Mouse (Mus musculus): ENCODE results near the gene Spata2. TPM values are rescaled to one million over a fixed set of nuclear protein-coding genes. Genes with fewer than 3 reads are reported as not detected.
A peak's percentile ranks its signal among the peaks of the same experiment; 100 is the strongest.

Gene Spata2
- polyA plus RNA-seq (2016; fragmentation: Nextera tagmentation; extraction: Ambion mirVana): 24.2 and 25.7 TPM in 2 replicates

DNA sequence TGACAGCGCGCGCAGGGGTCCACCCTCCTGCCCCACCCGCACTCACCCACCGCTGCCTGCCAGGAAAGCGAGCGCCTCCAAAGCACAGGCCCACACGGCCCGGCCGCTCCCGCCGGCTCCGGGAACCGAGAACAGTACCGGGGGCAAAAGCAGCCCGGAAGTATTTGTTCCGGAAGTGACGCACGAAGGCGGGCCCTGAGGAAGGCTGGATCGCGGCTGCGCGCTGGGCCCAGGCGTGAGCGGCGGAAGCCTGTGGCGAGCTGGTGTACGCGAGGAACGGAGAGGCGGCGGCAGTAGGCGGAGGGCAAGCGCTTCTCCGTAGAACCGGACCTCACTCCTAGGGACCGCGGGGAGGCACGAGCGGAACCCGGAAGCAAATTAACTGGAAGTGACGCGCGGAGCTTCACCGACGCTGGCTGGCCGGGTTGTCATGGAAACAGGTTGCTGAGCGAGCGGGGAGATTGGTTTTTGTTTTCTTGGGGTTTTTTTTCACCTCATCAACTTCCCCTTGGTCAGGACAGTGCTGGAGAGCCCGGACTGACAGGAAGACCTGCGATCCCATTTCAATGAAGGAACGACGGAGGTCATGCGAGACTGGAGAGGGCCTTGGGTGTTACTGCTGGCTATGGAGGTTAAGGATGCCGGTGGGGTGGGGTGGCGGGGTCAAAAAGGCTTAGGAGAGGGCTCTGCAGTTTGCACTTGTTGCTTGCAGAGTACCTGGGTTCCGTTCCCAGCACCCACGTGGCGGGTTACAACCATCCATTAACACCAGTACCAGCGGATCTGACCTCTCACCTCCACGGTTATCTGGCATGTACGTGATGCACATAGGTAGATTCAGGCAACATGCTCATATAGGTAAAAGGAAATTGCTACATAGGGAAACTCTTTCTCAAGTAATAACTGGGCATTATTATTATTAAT, at the start of gene Spata2:
TSS of gene Spata2 (minus strand) at position 175 of the 924 bp plus-strand sequence.
- H3K4me3 ChIP-seq: peak within 1 kb of the TSS; percentile 100
- H3K9ac ChIP-seq: peak within 1 kb of the TSS; percentile 98
- peaks cover 22% of the 10 kb centered on the region for H3K4me1 ChIP-seq
- 2% methylated on average over 63 of the region's 63 CpGs for WGBS
- H3K9me3 ChIP-seq: no peaks in the 10 kb centered on the region
- peak; percentile 81 for ATAC-seq (ENCODE audit: low FRiP score, low read depth)
- peak within 1 kb of the TSS; percentile 80 for H3K4me2 ChIP-seq (replicated peaks)
- H3K27ac ChIP-seq: peak within 1 kb of the TSS; percentile 95
- 0 out of 2 replicates have a peak, but pooled peaks cover 4% of the 10 kb centered on the region for H3K36me3 ChIP-seq
- no peaks in the 10 kb centered on the region for H3K27me3 ChIP-seq (replicated peaks)

DNA sequence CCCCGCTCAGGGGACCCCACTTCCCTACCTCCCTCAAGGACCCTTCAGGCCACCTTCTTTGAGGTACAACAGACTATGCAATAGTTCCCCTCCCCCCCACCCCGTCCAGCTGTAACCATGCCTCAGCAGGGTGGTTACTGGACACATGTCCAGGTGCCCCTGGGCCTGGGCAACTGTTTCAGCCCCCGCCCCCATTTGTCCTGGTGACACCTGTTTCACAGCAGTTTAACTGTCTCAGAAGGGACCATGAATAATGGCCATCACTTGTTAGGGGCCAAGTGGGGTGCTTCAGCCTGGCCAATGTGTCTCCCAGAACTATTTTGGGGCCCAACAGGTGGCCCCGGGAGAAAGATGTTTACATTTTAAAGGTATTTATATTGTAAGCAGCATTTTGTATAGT, 49.7 kb upstream of the Spata2 start:
- 69% methylated on average over 4 of the region's 4 CpGs for WGBS

DNA sequence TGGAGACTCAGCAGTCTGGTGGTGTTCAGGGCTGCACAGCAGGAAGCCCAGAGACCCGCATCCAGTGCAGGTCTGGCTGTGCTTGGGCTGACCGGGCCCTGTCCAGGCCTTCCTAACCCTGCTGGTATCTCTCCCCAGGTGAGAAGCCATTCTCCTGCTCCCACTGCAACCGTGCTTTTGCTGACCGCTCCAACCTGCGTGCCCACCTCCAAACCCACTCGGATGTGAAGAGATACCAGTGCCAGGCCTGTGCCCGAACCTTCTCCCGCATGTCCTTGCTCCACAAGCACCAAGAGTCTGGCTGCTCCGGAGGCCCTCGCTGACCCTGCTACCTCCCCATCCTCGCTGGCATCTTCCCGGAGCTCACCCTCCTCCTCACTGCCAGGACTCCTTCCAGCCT, 49.1 kb upstream of the Spata2 start:
- ATAC-seq (ENCODE audit: low FRiP score, low read depth): no peak
- Histone ChIP-seq H3K9me3 (no peaks in the 10 kb centered on the region), H3K36me3 (no peaks in the 10 kb centered on the region), H3K27ac (no peak overlapping the region), H3K4me2 (replicated peaks) (peak overlapping the region; percentile 87), H3K4me1 (peaks cover 61% of the 10 kb centered on the region), H3K4me3 (0 out of 2 replicates have a peak overlapping the region, but pooled peaks have one; percentile 0), H3K9ac (no peak overlapping the region), H3K27me3 (replicated peaks) (peaks cover 26% of the 10 kb centered on the region)
- WGBS: 78% methylated on average over 12 of the region's 12 CpGs

More for the DNA sequence above, 49.7 kb upstream of the Spata2 start:
- no peak overlapping the region for H3K9ac ChIP-seq
- no peaks in the 10 kb centered on the region for H3K36me3 ChIP-seq
- H3K4me3 ChIP-seq: no peak overlapping the region; the same call in 1 of the 2 replicates
- H3K4me1 ChIP-seq: peaks cover 58% of the 10 kb centered on the region
- ATAC-seq (ENCODE audit: low FRiP score, low read depth): no peak
- H3K27ac ChIP-seq: no peak overlapping the region
- H3K27me3 ChIP-seq (replicated peaks): peaks cover 20% of the 10 kb centered on the region
- no peaks in the 10 kb centered on the region for H3K9me3 ChIP-seq
- peak overlapping the region; percentile 87 for H3K4me2 ChIP-seq (replicated peaks)

DNA sequence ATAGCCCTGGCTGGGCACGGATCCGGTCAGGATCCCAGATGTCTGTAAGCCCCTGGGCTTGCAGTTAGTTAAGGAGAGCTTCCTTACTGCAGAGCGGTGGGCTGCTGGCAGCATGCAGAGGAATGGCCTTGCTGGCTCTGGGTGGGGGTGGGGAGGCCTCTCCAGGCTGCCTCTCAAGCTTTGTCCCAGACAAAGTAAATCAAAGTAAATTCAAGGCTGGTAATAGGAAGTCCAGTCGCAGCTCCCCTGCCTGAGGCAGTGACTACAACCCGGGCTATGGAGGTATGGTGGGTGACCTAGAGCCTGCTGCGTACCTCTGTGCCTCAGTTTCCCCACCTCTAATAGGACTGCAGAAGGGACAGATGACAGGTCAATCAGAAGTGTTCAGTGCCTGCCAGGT, 48.6 kb upstream of the Spata2 start:
- 10% methylated on average over 6 of the region's 6 CpGs for WGBS
- H3K9ac ChIP-seq: no peak overlapping the region
- peaks cover 61% of the 10 kb centered on the region for H3K4me1 ChIP-seq
- H3K27ac ChIP-seq: no peak overlapping the region
- peak overlapping the region; percentile 87 for H3K4me2 ChIP-seq (replicated peaks)
- no peak for ATAC-seq (ENCODE audit: low FRiP score, low read depth)
- no peaks in the 10 kb centered on the region for H3K36me3 ChIP-seq
- H3K4me3 ChIP-seq: peak overlapping the region; percentile 34; the same call in 1 of the 2 replicates
- H3K27me3 ChIP-seq (replicated peaks): peaks cover 31% of the 10 kb centered on the region
- no peaks in the 10 kb centered on the region for H3K9me3 ChIP-seq

DNA sequence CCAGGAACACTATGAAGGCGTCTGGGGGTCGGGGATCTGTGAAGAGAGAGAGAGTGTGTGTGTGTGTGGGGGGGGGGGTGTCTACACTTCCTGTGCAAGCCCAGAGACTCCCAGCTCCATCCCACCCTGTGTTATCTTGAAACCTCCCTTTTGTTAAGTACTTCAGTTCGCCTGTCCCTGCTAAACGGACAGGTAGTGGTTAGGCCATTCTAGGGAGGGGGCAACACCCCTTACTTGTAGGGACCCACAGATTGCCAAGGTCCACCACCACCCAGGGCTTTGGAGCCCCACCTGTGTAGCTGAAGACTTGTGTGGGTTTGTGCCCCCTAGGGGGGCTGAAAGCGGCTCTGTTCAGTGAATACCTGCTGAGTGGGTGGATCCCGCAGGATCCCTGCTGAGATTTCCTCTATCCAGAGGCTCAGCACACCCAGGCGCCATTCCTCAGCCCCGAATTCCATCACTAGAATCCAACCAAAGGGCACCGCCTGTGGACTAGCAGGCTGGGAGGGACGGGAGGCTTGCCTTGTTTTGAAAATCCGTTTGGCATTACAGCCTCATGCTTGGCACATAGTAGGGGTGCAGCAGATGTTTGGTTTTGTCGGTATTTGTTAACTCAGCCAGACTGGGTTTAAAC, 47.9 kb upstream of the Spata2 start:
- Histone ChIP-seq H3K36me3 (no peaks in the 10 kb centered on the region), H3K4me2 (replicated peaks) (peak overlapping the region; percentile 87), H3K4me1 (peaks cover 61% of the 10 kb centered on the region), H3K27me3 (replicated peaks) (peaks cover 38% of the 10 kb centered on the region), H3K9me3 (no peaks in the 10 kb centered on the region), H3K9ac (peak overlapping the region; percentile 48), H3K4me3 (peak overlapping the region; percentile 34), H3K27ac (no peak overlapping the region)
- no peak; the same call in 1 of the 2 replicates for ATAC-seq (ENCODE audit: low FRiP score, low read depth)
- WGBS: 9% methylated on average over 12 of the region's 12 CpGs

DNA sequence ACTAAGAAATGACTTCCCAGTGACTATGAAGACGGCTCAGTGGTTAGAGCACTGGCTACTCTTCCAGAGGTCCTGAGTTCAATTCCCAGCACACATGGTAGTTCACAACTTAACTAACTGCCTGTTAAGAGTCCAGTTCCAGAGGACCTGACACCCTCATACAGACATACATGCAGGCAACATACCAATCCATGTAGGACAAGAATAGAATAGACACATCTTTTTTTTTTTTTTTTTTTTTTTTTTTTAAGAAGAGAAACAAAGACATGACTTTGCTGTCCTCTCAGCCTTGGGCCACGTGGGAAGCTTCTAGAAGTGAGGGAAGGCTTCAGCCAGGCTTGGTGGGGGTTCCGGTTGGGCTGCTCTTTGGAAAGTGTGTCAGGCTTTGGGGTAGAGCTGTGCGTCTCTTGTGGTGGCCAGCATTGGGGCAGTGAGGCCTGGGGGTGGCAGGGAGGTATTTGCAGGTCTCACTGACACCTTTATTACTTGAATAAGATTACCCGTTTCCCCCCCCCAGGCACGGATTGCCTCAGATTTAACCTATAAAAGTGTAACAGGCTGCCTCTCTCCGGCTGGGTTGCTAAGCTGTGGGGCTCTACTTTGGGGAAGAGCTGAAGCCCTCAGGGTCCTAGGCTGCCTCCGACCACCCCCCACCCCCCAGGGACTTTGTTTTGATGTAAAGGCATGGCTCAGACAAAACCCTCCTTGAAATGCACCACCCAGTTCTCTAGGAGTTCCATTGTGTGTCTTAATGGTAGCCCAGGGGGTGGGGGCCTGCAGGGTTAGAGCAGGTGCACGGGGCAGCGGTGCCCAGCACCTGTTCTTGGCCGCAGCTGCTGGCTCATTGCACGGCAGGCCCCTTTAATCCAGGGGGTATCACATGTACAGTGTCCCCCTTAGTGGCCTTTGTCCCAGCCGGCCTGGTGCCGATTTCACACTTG, 47.1 kb upstream of the Spata2 start:
- 14% methylated on average over 14 of the region's 14 CpGs for WGBS
- H3K27ac ChIP-seq: no peak overlapping the region
- peak overlapping the region; percentile 50 for H3K4me3 ChIP-seq
- H3K9ac ChIP-seq: peak overlapping the region; percentile 48; the same call in 1 of the 2 replicates
- peaks cover 61% of the 10 kb centered on the region for H3K4me1 ChIP-seq
- no peaks in the 10 kb centered on the region for H3K36me3 ChIP-seq
- H3K4me2 ChIP-seq (replicated peaks): peak overlapping the region; percentile 87
- peaks cover 40% of the 10 kb centered on the region for H3K27me3 ChIP-seq (replicated peaks)
- peak; percentile 27 for ATAC-seq (ENCODE audit: low FRiP score, low read depth)
- no peaks in the 10 kb centered on the region for H3K9me3 ChIP-seq

DNA sequence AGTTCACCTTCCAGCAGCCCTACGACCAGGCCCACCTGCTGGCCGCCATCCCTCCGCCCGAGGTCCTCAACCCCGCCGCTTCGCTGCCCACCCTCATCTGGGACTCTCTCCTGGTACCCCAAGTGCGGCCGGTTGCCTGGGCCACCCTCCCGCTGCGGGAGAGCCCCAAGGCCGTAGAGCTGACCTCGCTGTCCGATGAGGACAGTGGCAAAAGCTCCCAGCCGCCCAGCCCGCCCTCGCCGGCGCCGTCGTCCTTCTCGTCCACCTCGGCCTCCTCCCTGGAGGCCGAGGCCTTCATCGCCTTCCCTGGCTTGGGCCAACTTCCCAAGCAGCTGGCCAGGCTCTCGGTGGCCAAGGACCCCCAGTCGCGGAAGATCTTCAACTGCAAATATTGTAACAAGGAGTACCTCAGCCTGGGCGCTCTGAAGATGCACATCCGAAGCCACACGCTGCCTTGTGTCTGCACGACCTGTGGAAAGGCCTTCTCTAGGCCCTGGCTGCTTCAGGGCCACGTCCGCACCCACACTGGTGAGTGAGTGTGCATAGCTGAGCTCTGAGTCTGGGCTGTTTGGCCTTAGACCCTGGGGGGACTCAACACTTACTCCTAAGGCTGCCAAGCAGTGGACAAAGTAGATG, 46.1 kb upstream of the Spata2 start:
- no peak for ATAC-seq (ENCODE audit: low FRiP score, low read depth)
- Histone ChIP-seq H3K27ac (no peak overlapping the region), H3K27me3 (replicated peaks) (peaks cover 40% of the 10 kb centered on the region), H3K4me2 (replicated peaks) (peak overlapping the region; percentile 87), H3K9ac (peak overlapping the region; percentile 51), H3K9me3 (no peaks in the 10 kb centered on the region), H3K36me3 (no peaks in the 10 kb centered on the region), H3K4me3 (peak overlapping the region; percentile 50), H3K4me1 (peaks cover 54% of the 10 kb centered on the region)
- 30% methylated on average over 32 of the region's 34 CpGs for WGBS

DNA sequence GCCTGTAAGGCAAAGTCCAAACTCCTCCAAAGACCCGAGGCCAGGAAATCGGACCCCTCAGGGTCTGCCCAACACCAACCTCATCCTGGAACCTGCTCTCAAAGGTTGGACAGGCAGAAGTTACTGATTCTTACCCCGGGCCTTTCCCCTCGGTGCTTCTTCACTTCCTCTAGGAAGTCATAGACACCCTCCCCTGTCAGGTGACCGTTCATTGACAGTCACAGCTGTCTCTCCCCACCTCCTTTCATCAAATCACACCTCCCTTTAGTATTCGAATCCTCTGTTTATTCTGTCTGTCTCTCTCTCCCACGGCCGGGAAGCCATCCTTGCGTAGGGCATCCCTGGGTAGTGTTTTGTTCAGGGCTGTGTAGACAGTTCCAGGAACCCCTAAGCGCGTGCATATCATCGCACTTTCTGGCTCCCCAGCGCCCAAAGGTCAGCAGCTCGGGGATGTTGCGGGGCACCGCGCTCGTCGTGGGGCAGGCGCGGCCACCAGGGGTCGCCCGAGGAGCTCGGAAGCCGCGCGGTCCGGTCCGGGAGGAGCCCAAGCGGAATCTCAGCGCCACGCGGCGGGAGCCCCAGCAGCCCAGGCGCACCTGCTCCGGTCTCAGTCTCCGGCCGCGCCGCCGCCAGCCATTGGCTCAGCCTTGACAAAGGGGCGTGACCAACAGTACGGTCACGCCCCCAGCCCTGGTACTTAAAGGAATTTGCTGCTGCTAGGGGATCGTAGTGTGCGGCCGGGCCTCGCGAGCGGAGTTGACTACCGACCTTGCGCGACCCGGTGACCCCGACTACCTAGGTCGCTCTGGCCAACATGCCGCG, 45.0 kb upstream of the Spata2 start, which contains the start of gene Snai1:
TSS of gene Snai1 (plus strand) at position 720 of the 822 bp plus-strand sequence.
- H3K36me3 ChIP-seq: no peaks in the 10 kb centered on the region
- peak within 1 kb of the TSS; percentile 51 for H3K9ac ChIP-seq
- ATAC-seq (ENCODE audit: low FRiP score, low read depth): peak; percentile 88
- H3K4me3 ChIP-seq: peak within 1 kb of the TSS; percentile 50
- H3K9me3 ChIP-seq: no peaks in the 10 kb centered on the region
- H3K4me1 ChIP-seq: peaks cover 43% of the 10 kb centered on the region
- 1% methylated on average over 58 of the region's 58 CpGs for WGBS
- H3K27me3 ChIP-seq (replicated peaks): peaks cover 40% of the 10 kb centered on the region
- peak within 1 kb of the TSS; percentile 87 for H3K4me2 ChIP-seq (replicated peaks)
- H3K27ac ChIP-seq: no peak within 1 kb of the TSS

DNA sequence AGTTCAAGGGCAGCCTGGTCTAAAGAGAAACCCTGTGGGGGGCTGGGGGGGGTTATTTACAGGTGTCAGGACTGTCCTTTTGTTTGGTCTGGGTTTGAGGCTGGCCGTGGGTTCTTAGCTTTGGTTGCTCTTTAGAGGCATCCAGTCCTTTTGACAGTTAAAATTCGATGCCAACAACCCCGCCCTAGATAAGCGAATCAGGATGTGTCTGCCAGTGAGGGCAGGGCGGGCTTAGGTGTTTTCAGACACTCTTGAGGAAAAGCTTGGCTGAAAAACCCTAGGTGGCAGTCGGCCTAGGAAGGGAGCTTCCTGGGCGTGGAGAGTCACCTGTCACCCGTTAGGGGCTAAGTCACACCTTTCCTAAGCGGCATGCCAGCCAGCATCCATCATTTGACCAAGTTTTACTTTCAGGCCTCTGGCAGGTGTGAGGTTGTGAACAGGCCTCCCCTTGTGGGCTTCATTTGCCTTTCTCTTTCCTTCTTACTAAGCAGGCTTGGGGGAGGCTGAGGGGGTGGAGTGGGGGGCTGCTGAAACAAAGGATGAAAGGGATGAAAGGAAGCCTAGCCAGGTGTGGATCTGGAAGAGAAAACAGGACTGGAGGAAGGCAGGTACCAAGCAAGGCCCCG, 43.7 kb upstream of the Spata2 start:
- peaks cover 40% of the 10 kb centered on the region for H3K27me3 ChIP-seq (replicated peaks)
- no peak overlapping the region for H3K4me3 ChIP-seq
- H3K27ac ChIP-seq: no peak overlapping the region
- H3K36me3 ChIP-seq: no peaks in the 10 kb centered on the region
- no peaks in the 10 kb centered on the region for H3K9me3 ChIP-seq
- H3K9ac ChIP-seq: no peak overlapping the region
- ATAC-seq (ENCODE audit: low FRiP score, low read depth): no peak
- 48% methylated on average over 10 of the region's 10 CpGs for WGBS
- H3K4me1 ChIP-seq: peaks cover 33% of the 10 kb centered on the region
- no peak overlapping the region for H3K4me2 ChIP-seq (replicated peaks)

DNA sequence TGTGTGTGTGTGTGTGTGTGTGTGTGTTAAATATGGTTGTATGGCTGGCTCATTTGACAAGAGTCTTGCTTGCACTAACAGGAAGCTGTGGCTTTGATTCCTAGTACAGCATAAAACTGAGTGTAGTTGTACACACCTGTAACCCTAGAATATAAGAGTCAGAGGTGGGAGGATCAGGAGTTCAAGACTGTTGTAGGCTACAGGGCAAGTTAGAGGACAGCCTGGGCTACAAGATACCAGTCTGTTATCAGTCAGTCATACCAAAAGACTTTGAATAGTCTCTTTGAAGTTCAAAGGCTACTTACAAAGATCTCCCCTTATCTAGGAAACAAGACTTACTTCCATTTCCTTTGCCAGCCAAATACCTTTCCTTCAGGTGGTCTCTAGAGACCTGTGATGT, 41.2 kb upstream of the Spata2 start:
- no peak for ATAC-seq (ENCODE audit: low FRiP score, low read depth)

More for the DNA sequence above, 41.2 kb upstream of the Spata2 start:
- no peaks in the 10 kb centered on the region for H3K9me3 ChIP-seq
- H3K27ac ChIP-seq: no peak overlapping the region
- no peaks in the 10 kb centered on the region for H3K36me3 ChIP-seq
- H3K4me2 ChIP-seq (replicated peaks): no peak overlapping the region
- peaks cover 19% of the 10 kb centered on the region for H3K4me1 ChIP-seq
- peaks cover 29% of the 10 kb centered on the region for H3K27me3 ChIP-seq (replicated peaks)
- no peak overlapping the region for H3K9ac ChIP-seq
- H3K4me3 ChIP-seq: no peak overlapping the region

Data from neural tube, embryonic 12.5 days (tissue).